Mouse (Mus musculus) left cerebral cortex, postnatal 4 days (tissue): ENCODE measurements around the gene Mterf2. TPM values are rescaled to one million over a fixed set of nuclear protein-coding genes. Genes with fewer than 3 reads are reported as not detected.

Source experiments
- total RNA-seq, 2 experiments: library from RNA; stranded (reverse); gene quantifications; 2 replicates each; pipeline ENCODE4 v1.2.3; 2021

Mterf2 gene
- total RNA-seq, 2 experiments from 2014 or later = 12.6 to 12.8 TPM

Other genes with a start within 250 kb of the Mterf2 start
- 10 to 100 TPM; 47.9 to 49.0 TPM for gene Ric8b, start 210.4 kb downstream of the Mterf2 start, total RNA-seq
- gene Fhl4, start 25.5 kb downstream of the Mterf2 start, total RNA-seq = 1 to 10 TPM; 1.3 TPM
- gene Tmem263, start 25.4 kb downstream of the Mterf2 start, total RNA-seq = 10 to 100 TPM; 31.9 to 32.7 TPM
- 10 to 100 TPM; 23.9 to 26.6 TPM for gene Cry1, start 57.0 kb upstream of the Mterf2 start, total RNA-seq